28 mouse cellular contexts compared by ENCODE assay signal in the genomic region with DNA sequence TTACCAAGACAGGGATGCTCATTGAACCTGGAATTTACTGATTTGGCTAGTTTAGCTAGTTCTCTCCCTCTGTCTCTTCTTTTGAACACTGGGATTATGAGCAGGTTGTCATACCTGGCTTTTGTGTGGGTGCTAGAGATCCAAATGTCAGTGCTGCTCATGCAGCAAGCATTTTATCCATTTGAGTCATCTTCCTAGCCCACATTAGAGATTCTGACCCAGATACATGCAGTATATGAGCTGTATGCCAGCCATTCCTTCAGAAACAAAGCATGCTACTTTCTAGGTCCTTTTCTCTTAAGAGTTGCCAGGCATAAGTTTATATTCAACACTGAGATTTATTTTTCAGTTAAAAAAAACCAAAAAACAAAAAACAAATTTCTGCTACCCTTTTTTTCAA.
"Had no signal": no experiment of that assay in that cellular context is flagged by ENCODE, and none has a peak within 500 bp of the region (broad histone marks: within the 10 kb centered on the region; RNA-seq: fewer than 3 reads in every experiment).

No protein-coding gene starts in this region.

- H3K9ac ChIP-seq: heart, embryonic 13.5 days; heart, embryonic 15.5 days; hindbrain, embryonic 13.5 days; hindbrain, embryonic 15.5 days; kidney, embryonic 15.5 days; limb, embryonic 12.5 days; liver, embryonic 13.5 days had no signal

- DNase-seq: gastrocnemius, postnatal 14 days; gastrocnemius, postnatal 36 days; heart, adult 11 months; heart, adult 2 months; heart, postnatal 14 days; heart, postnatal 36 days; kidney, adult 11 months; kidney, adult 2 months; kidney, adult 9 months; kidney, postnatal 14 days; kidney, postnatal 36 days; layer of hippocampus, adult 9-11 months; layer of hippocampus, postnatal 36 days; liver; liver, embryonic 13.5 days had no signal

- H3K4me3 ChIP-seq: heart, adult 2 months; heart, embryonic 13.5 days; heart, embryonic 15.5 days; hindbrain, embryonic 13.5 days; hindbrain, embryonic 15.5 days; kidney, embryonic 15.5 days; left cerebral cortex, adult 2 months; limb, embryonic 10.5 days; limb, embryonic 12.5 days; liver, embryonic 13.5 days had no signal

- ATAC-seq: hindbrain, postnatal 0 days; intestine, embryonic 16.5 days had no signal

- H3K9me3 ChIP-seq: heart, embryonic 13.5 days; heart, embryonic 15.5 days; hindbrain, embryonic 13.5 days; hindbrain, embryonic 15.5 days; kidney, embryonic 15.5 days; limb, embryonic 10.5 days; limb, embryonic 12.5 days; liver, embryonic 13.5 days had no signal

- H3K4me1 ChIP-seq: heart, embryonic 13.5 days; heart, embryonic 15.5 days; hindbrain, embryonic 13.5 days; hindbrain, embryonic 15.5 days; kidney, embryonic 15.5 days; limb, embryonic 10.5 days; limb, embryonic 12.5 days; liver, embryonic 13.5 days had no signal

- H3K4me2 ChIP-seq: heart, embryonic 11.5 days; heart, embryonic 13.5 days; heart, embryonic 15.5 days; hindbrain, embryonic 13.5 days; hindbrain, embryonic 15.5 days; kidney, embryonic 15.5 days; limb, embryonic 12.5 days; liver, embryonic 11.5 days; liver, embryonic 13.5 days had no signal

- H3K27ac ChIP-seq: heart, adult 2 months; heart, embryonic 13.5 days; heart, embryonic 15.5 days; hindbrain, embryonic 13.5 days; hindbrain, embryonic 15.5 days; hindbrain, postnatal 0 days; kidney, embryonic 15.5 days; kidney, postnatal 0 days; left cerebral cortex, adult 2 months; limb, embryonic 10.5 days; limb, embryonic 12.5 days; liver, embryonic 13.5 days had no signal

- H3K27me3 ChIP-seq: heart, embryonic 13.5 days; heart, embryonic 15.5 days; hindbrain, embryonic 13.5 days; hindbrain, embryonic 15.5 days; kidney, embryonic 15.5 days; limb, embryonic 12.5 days; liver, embryonic 13.5 days had no signal
